23 mouse cellular contexts compared by ENCODE assay signal in the genomic region with DNA sequence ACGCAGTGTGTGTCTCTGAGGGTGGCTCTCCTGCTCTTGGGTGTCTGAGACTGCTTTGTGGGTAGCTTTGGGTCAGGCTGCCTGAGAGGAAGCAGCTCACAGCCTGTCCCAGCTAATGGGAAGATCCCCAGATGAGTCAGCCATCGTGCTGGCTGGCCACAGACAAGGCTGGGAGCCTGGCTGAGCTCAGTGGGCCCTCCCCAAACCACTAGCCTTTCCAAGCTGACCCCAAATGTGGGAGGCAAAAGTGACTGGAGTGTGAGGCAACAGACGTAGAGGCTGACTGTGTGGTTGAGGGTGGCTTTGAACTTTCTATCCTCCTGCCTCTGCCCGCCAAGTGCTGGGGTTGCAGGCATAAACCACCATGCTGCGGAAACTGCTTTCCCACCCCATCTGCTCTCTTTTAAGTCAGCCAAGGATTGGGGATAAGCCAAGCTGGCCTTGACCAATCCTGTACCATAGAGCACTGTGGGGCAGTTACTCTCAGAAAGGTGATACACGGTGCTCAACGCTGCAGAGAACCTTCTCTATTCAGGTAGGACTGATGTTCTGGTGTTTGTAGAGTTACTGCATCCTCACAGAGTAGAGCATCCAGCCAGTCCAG.
DNase-seq lines count a peak whose midpoint lies in the region; ATAC-seq lines count a peak whose summit lies in the region.
"Had no signal": no experiment of that assay in that cellular context is flagged by ENCODE, and none has a peak within 500 bp of the region (broad histone marks: within the 10 kb centered on the region; RNA-seq: fewer than 3 reads in every experiment).

No protein-coding gene starts in this region.

- H3K36me3 ChIP-seq in midbrain, embryonic 10.5 days = no peaks in the 10 kb centered on the region
- no peaks in the 10 kb centered on the region for H3K36me3 ChIP-seq in midbrain, embryonic 15.5 days (replicated peaks)
- H3K36me3 ChIP-seq: embryonic facial prominence, embryonic 13.5 days; forebrain, embryonic 12.5 days; heart, embryonic 10.5 days; hindbrain, embryonic 15.5 days; kidney, embryonic 15.5 days had no signal

- no peak overlapping the region for H3K4me3 ChIP-seq in midbrain, embryonic 10.5 days
- no peak overlapping the region for H3K4me3 ChIP-seq in midbrain, embryonic 15.5 days
- H3K4me3 ChIP-seq: embryonic facial prominence, embryonic 13.5 days; forebrain, embryonic 12.5 days; gastrocnemius, adult 2 months; heart, embryonic 10.5 days; hindbrain, embryonic 15.5 days; kidney, embryonic 15.5 days had no signal

- no peak overlapping the region for H3K9ac ChIP-seq in midbrain, embryonic 15.5 days
- H3K9ac ChIP-seq: embryonic facial prominence, embryonic 13.5 days; forebrain, embryonic 12.5 days; hindbrain, embryonic 15.5 days; kidney, embryonic 15.5 days had no signal

- ATAC-seq in midbrain, embryonic 15.5 days (replicated peaks) = no peak
- ATAC-seq: CD4-positive, CD25-positive, alpha-beta regulatory T cell, adult 4 months; forebrain, embryonic 16.5 days; intestine, embryonic 16.5 days had no signal

- peaks cover 10% of the 10 kb centered on the region; the same call in 1 of the 2 replicates for H3K27me3 ChIP-seq in midbrain, embryonic 10.5 days (ENCODE audit: low read depth, poor library complexity, severe bottlenecking)
- H3K27me3 ChIP-seq in midbrain, embryonic 15.5 days (replicated peaks) = no peaks in the 10 kb centered on the region
- H3K27me3 ChIP-seq: embryonic facial prominence, embryonic 13.5 days; hindbrain, embryonic 15.5 days; kidney, embryonic 15.5 days had no signal

- WGBS in midbrain, embryonic 10.5 days = 85% methylated on average over 7 of the region's 7 CpGs
- 77% methylated on average over 7 of the region's 7 CpGs for WGBS in midbrain, embryonic 15.5 days

- H3K4me2 ChIP-seq in midbrain, embryonic 15.5 days = no peak overlapping the region
- H3K4me2 ChIP-seq: embryonic facial prominence, embryonic 13.5 days; forebrain, embryonic 12.5 days; hindbrain, embryonic 15.5 days; kidney, embryonic 15.5 days had no signal

- DNase-seq in cerebellum, postnatal 10 days = peak; percentile 57 to 59
- no peak for DNase-seq in cerebellum, adult 8-10 months
- no peak for DNase-seq in midbrain, embryonic 10.5 days (ENCODE audit: low spot score)
- DNase-seq in NIH3T3 (ENCODE audit: low read depth) = peak; percentile 85
- DNase-seq in MN1 (ENCODE audit: low spot score) = no peak
- no peak for DNase-seq in adrenal gland, adult 8-10 months
- DNase-seq in T-cell, adult 2 months (ENCODE audit: low spot score) = no peak
- DNase-seq: adrenal gland, postnatal 14 days; cerebellum, adult 18-20 months; gastrocnemius, adult 2 months; gastrocnemius, postnatal 36 days; heart, adult 18-20 months; heart, postnatal 10 days; kidney, adult 2 months had no signal

- 0 out of 2 replicates have a peak, but pooled peaks cover 3% of the 10 kb centered on the region for H3K9me3 ChIP-seq in midbrain, embryonic 10.5 days (replicated peaks)
- no peaks in the 10 kb centered on the region for H3K9me3 ChIP-seq in midbrain, embryonic 15.5 days
- H3K9me3 ChIP-seq: forebrain, embryonic 12.5 days; heart, embryonic 10.5 days; hindbrain, embryonic 15.5 days had no signal

- peaks cover 37% of the 10 kb centered on the region for H3K4me1 ChIP-seq in midbrain, embryonic 10.5 days
- peaks cover 11% of the 10 kb centered on the region; the same call in 1 of the 2 replicates for H3K4me1 ChIP-seq in midbrain, embryonic 15.5 days
- H3K4me1 ChIP-seq: embryonic facial prominence, embryonic 13.5 days; heart, embryonic 10.5 days; kidney, embryonic 15.5 days had no signal

- H3K27ac ChIP-seq in midbrain, embryonic 10.5 days (replicated peaks) = peak overlapping the region; percentile 53
- H3K27ac ChIP-seq in midbrain, embryonic 15.5 days = no peak overlapping the region
- H3K27ac ChIP-seq: embryonic facial prominence, embryonic 13.5 days; forebrain, embryonic 12.5 days; gastrocnemius, adult 2 months; heart, embryonic 10.5 days; hindbrain, embryonic 15.5 days; kidney, embryonic 15.5 days had no signal

Comparison
In these comparisons a context has a peak if more than half of its experiments do, and no peak if none do; other contexts are left out.
1. DNase-seq: peak in cerebellum, postnatal 10 days (2 of 2) and NIH3T3 (single experiment); none in cerebellum, adult 8-10 months (single experiment), midbrain, embryonic 10.5 days (single experiment), MN1 (single experiment), adrenal gland, adult 8-10 months (single experiment) and T-cell, adult 2 months (single experiment).